Mouse (Mus musculus): Measurements from ENCODE around the gene Samd8. TPM values are rescaled to one million over a fixed set of nuclear protein-coding genes. Genes with fewer than 3 reads are reported as not detected.

The Samd8 gene
- polyA plus RNA-seq, 1 experiment from 2014 or later: 9.9 TPM

DNA sequence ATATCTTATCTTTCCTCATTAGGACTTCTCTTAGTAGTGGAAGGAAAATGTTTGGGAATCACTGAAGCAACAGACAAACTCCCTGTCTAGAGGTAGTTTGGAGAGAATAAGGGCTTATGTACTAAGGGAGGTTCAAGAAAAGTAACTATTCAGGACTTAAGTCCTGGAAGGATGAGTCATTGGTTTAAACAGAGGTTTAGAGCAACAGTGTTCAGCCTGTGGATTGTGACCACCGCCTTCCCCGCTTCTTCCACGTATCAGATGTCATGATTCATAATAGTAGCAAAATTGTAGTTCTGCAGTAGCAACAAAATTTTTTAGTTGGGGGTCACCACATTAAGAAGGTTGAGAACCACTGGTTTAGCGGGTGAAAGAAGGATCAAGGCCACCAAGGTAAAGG is 50.3 kb downstream of the Samd8 start:
- Histone ChIP-seq H3K27me3 (ENCODE audit: insufficient read depth, low read length) (no peaks in the 10 kb centered on the region), H3K9me3 (ENCODE audit: low read depth, low read length) (no peaks in the 10 kb centered on the region), H3K9ac (no peak overlapping the region), H3K4me3 (ENCODE audit: low read depth, low read length) (no peak overlapping the region), H3K4me2 (no peak overlapping the region), H3K4me1 (ENCODE audit: insufficient read depth) (no peaks in the 10 kb centered on the region), H3K36me3 (ENCODE audit: insufficient read depth) (peaks cover 6% of the 10 kb centered on the region; the same call in 1 of the 2 replicates), H3K27ac (ENCODE audit: low read depth) (no peak overlapping the region)
- ATAC-seq (ENCODE audit: insufficient read depth) (no peak), DNase-seq (no peak)
- WGBS: 92% methylated on average over 4 of the region's 4 CpGs
- TF ChIP-seq CTCF (IDR thresholded peaks at IDR 0.05; ENCODE audit: low read depth): no peak

DNA sequence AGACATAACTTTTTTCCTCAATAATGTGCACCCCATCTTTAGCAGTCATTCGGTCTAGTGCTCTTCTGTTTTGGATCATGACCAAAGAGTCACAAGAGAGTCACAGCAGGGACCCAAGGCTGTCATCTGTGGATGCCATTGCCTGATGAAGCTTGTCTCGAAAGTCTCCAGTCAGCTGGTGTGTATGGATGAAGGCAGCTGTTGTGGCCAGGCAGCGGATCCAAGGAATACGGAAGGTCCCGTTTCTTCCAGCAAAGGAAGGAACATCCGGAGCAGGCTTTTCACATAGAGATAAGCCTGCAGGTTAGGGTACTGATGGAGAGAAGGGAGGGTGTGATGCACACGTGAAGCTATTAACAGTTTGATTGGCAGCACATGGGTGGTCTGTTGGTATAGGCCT is 51.3 kb downstream of the Samd8 start:
- Histone ChIP-seq H3K27me3 (ENCODE audit: insufficient read depth, low read length) (no peaks in the 10 kb centered on the region), H3K4me3 (ENCODE audit: low read depth, low read length) (no peak overlapping the region), H3K4me2 (no peak overlapping the region), H3K4me1 (ENCODE audit: insufficient read depth) (no peaks in the 10 kb centered on the region), H3K9ac (no peak overlapping the region), H3K9me3 (ENCODE audit: low read depth, low read length) (no peaks in the 10 kb centered on the region), H3K36me3 (ENCODE audit: insufficient read depth) (peaks cover 6% of the 10 kb centered on the region; the same call in 1 of the 2 replicates), H3K27ac (ENCODE audit: low read depth) (no peak overlapping the region)
- DNase-seq (no peak), ATAC-seq (ENCODE audit: insufficient read depth) (no peak)
- no peak for TF ChIP-seq CTCF (IDR thresholded peaks at IDR 0.05; ENCODE audit: low read depth)
- WGBS: 67% methylated on average over 7 of the region's 7 CpGs

DNA sequence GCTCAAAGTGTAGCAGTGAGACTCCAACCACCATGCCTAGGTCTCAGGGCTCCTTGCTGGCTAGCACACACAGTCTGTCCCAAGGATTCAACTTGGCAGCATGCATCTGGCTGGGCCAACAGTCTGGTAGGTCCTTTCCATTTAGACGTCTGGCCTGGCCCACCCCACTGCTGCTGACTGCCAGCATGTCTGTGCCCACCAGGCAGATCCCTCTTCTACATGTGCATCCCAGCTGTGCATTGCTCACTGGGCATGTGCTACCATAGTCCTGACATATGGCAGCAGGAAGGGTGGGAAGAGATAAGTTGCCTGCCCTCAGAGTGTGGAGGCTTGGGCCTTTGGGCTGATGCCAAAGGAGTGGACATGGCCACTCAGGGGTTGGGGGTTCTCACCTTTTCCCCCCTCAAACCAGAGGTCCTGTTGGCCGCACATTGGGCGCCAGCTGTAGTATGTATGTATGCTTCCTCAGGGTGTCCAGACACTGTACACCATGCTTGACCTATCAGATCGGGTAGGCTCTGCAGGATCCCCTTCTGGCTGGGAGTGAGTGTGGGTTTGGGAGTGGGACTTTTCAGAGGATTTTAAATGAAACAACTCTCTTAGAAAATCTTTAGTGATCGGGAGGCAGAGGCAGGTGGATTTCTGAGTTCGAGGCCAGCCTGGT is 52.3 kb downstream of the Samd8 start:
- no peaks in the 10 kb centered on the region for H3K9me3 ChIP-seq (ENCODE audit: low read depth, low read length)
- no peak overlapping the region for H3K9ac ChIP-seq
- 92% methylated on average over 6 of the region's 6 CpGs for WGBS
- H3K27me3 ChIP-seq (ENCODE audit: insufficient read depth, low read length): no peaks in the 10 kb centered on the region
- H3K4me2 ChIP-seq: no peak overlapping the region
- H3K4me1 ChIP-seq (ENCODE audit: insufficient read depth): no peaks in the 10 kb centered on the region
- peaks cover 6% of the 10 kb centered on the region; the same call in 1 of the 2 replicates for H3K36me3 ChIP-seq (ENCODE audit: insufficient read depth)
- no peak for DNase-seq
- H3K4me3 ChIP-seq (ENCODE audit: low read depth, low read length): no peak overlapping the region
- no peak for TF ChIP-seq CTCF (IDR thresholded peaks at IDR 0.05; ENCODE audit: low read depth)
- ATAC-seq (ENCODE audit: insufficient read depth): no peak
- no peak overlapping the region for H3K27ac ChIP-seq (ENCODE audit: low read depth)

DNA sequence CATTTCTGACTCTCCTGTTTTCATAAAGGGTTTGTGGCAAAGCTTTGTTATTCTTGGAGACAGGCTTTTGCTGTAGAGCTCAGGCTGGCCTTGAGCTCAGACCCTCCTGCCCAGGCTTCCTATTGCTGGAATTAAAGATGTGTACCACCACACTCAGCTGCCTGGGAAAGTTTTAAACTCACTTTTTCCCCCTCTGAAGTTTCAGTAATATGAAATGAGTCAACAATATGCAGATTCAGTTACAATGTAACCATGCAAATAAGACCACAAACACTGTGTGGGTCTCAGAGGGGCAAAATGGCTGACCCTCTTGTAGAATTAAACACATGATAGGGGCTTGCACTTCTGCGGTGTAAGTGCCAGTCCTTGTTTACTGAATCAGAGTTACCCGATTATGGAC is 55.9 kb downstream of the Samd8 start:
- no peak for TF ChIP-seq CTCF (IDR thresholded peaks at IDR 0.05; ENCODE audit: low read depth)
- no peak overlapping the region for H3K9ac ChIP-seq
- no peaks in the 10 kb centered on the region for H3K4me1 ChIP-seq (ENCODE audit: insufficient read depth)
- H3K9me3 ChIP-seq (ENCODE audit: low read depth, low read length): no peaks in the 10 kb centered on the region
- H3K36me3 ChIP-seq (ENCODE audit: insufficient read depth): no peaks in the 10 kb centered on the region
- H3K27ac ChIP-seq (ENCODE audit: low read depth): no peak overlapping the region
- ATAC-seq (ENCODE audit: insufficient read depth) (no peak), DNase-seq (no peak)
- WGBS: 38% methylated on average over 2 of the region's 2 CpGs
- H3K4me2 ChIP-seq: no peak overlapping the region
- H3K27me3 ChIP-seq (ENCODE audit: insufficient read depth, low read length): no peaks in the 10 kb centered on the region
- no peak overlapping the region for H3K4me3 ChIP-seq (ENCODE audit: low read depth, low read length)

DNA sequence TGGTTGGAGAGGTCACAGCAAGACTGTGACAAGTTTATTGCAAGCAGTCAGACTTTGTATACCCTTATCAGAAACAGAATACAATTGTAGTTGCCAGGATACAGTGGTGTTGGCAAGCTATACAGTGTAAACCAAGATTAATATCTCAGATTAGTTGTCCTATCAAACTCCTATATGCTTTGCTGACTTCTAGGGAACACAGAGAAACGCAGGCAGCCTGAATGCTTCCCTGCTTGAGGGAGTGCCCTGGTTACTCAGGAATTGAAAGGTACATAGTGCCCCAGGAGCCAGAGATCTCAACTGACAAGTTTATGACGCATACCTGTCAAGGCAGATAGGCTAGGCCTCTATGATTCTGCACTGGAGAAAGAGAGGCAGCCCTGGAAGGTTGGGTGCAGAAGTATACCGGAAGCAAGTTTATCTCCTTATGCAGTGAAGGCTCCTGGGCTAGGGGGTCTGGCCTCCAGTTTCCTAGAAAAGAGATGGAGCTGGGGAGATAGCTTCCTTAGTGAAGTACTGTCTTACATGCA is 56.4 kb downstream of the Samd8 start:
- Histone ChIP-seq H3K4me3 (ENCODE audit: low read depth, low read length) (no peak overlapping the region), H3K9ac (no peak overlapping the region), H3K9me3 (ENCODE audit: low read depth, low read length) (no peaks in the 10 kb centered on the region), H3K4me1 (ENCODE audit: insufficient read depth) (no peaks in the 10 kb centered on the region), H3K4me2 (no peak overlapping the region), H3K27ac (ENCODE audit: low read depth) (no peak overlapping the region), H3K27me3 (ENCODE audit: insufficient read depth, low read length) (no peaks in the 10 kb centered on the region), H3K36me3 (ENCODE audit: insufficient read depth) (no peaks in the 10 kb centered on the region)
- DNase-seq (no peak), ATAC-seq (ENCODE audit: insufficient read depth) (no peak)
- WGBS: 71% methylated on average over 3 of the region's 3 CpGs
- TF ChIP-seq CTCF (IDR thresholded peaks at IDR 0.05; ENCODE audit: low read depth): no peak

DNA sequence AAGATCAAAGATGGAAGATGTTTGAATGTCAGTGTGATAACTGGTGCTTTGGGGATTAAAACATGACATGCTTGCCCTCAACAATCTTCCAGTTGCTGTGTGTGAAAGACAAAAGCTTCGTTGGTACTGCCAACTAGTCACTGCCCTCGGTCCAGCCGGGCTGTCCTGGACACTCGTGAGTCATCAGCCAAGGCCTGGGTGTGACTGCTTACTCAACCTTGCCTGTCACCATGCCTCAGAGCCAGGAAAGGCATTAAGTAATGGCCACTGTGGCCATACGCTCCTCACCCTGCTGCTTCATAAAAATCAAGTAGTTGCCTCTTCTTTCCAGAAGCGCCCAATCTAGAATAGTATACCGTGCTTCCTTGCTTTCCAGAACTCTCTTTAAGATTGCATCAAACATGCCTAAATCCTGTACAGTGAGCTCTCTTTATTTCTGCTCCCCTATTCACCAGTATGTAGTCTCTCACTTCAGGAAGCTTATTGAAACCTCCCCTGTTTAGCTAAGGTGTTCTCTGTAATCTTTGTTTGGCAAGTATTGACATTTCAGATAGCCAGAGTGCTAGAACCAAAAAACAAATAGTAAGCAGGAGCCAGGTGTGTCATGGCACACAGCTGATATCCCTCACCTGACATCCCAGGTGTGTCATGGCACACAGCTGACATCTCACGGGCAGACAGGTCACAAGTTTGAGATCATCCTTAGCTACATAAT is 58.0 kb downstream of the Samd8 start:
- Histone ChIP-seq H3K27me3 (ENCODE audit: insufficient read depth, low read length) (no peaks in the 10 kb centered on the region), H3K4me2 (no peak overlapping the region), H3K4me1 (ENCODE audit: insufficient read depth) (no peaks in the 10 kb centered on the region), H3K9me3 (ENCODE audit: low read depth, low read length) (no peaks in the 10 kb centered on the region), H3K9ac (no peak overlapping the region), H3K4me3 (ENCODE audit: low read depth, low read length) (no peak overlapping the region), H3K27ac (ENCODE audit: low read depth) (no peak overlapping the region), H3K36me3 (ENCODE audit: insufficient read depth) (no peaks in the 10 kb centered on the region)
- TF ChIP-seq CTCF (IDR thresholded peaks at IDR 0.05; ENCODE audit: low read depth): no peak
- no peak for ATAC-seq (ENCODE audit: insufficient read depth)
- 69% methylated on average over 8 of the region's 8 CpGs for WGBS
- no peak for DNase-seq

DNA sequence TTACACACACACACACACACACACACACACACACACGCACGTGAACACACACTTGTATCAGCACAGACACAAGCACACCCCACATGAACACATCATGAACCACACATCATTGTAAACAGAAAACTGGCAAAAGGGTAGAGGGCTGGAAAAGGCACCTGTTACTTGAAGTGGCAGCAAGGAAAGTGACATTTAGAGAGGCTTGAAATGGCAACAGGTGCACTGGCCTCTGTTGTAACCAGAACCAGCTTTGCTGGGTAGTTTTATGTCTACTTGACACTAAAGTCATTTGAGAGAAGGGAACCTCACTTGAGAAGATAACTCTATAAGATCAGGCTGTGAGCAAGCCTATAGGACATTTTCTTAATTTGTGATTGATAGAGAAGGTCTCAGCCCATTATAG is 59.1 kb downstream of the Samd8 start:
- H3K4me3 ChIP-seq (ENCODE audit: low read depth, low read length): no peak overlapping the region
- TF ChIP-seq CTCF (IDR thresholded peaks at IDR 0.05; ENCODE audit: low read depth): no peak
- H3K9ac ChIP-seq: no peak overlapping the region
- WGBS: 71% methylated on average over 2 of the region's 2 CpGs
- no peaks in the 10 kb centered on the region for H3K36me3 ChIP-seq (ENCODE audit: insufficient read depth)
- no peaks in the 10 kb centered on the region for H3K9me3 ChIP-seq (ENCODE audit: low read depth, low read length)
- H3K27ac ChIP-seq (ENCODE audit: low read depth): no peak overlapping the region
- no peaks in the 10 kb centered on the region for H3K4me1 ChIP-seq (ENCODE audit: insufficient read depth)
- no peak for ATAC-seq (ENCODE audit: insufficient read depth)
- no peak for DNase-seq
- no peak overlapping the region for H3K4me2 ChIP-seq
- no peaks in the 10 kb centered on the region for H3K27me3 ChIP-seq (ENCODE audit: insufficient read depth, low read length)
